Mouse (Mus musculus) megakaryocyte, adult 5-6 weeks (primary cell): ENCODE measurements at regions not wholly inside any gene's neighbourhood (a gene's known extent, or its start where the extent isn't known, plus 50 kb on each side); places are given as distances from the start of the nearest gene placed in this dataset.

ENCODE experiments used
- ATAC-seq: 2 replicates; pipeline ENCODE4 v1.8.0; 2016; ENCODE audit warnings: mild to moderate bottlenecking, inconsistent platforms; ENCODE audit not compliant: poor library complexity, severe bottlenecking

DNA sequence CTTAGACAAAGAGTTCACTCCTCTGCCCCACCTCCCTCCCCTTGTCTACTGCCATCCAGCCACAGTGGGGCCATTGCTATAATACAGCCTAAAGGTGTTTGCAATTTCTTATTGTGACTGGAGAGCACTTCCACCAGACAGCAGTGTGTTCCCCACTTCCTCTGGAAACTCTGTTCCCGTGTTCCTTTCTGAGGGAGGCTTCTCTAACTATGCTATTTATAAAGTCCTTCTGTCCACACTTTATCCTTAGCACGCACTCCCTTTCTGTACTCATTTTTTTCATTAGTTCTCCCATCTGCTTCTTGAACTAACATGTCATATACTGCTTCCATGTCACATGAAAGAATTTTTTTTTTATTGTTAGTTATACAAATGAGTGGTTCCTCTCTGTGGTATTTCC is 52.0 kb upstream of the 4930432M17Rik start:
- ATAC-seq, result no peak

DNA sequence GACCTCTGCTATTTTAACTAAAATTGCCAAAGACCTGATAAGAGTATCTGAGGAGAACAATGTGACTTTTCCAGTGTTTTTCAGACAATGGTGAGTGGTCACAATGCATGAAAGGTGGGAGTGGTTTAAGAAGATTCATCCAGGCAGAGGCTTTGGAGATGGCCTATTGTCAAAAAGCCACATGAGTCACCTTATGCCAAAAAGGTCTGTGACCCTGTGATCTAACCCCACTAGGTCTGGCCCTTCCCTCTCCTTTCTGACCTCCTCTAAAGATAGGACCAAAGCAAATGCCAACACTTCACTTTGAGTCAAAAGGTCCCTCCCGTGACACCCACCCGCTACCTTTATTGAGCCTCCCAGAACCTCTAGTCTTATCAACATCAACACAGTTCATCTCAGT is 52.4 kb upstream of the 4930432M17Rik start:
- no peak for ATAC-seq

DNA sequence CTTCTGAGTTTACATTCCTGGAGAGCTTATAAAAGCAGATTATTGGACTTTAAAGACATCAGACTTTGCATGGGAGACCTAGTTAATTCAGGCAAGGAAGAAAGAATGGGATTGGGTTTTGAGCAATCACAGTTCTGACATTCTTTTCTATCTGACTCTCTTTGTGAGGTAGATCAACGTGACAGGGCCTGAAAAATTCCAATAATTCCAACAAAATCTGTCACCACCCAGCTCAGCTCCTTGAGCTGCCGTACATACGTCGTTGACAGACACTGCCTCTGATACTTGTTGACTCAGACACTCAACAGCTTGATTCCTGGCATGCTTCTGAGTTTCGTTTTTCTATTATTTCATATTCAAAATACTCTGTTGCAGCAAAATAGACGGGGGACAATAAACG is 53.2 kb upstream of the 4930432M17Rik start:
- ATAC-seq, result no peak

DNA sequence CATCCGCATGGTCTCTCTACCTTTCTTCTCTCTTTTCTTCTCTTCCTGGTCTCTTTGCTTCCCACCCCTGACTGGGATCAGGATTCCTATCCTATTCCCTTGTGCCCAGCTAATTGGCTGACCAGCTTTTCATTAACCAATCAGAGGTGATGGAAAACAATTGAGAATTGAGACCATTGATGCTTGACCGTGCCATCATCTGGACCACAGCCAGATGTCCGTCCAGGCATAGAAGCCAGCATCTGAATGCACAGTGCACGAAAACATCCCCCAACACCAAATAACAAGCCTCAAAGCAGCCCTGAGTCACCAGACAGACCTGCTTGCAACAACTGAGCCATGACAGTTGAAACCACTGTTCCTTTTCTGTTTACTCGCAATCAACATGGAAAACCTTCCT is 54.5 kb upstream of the 4930432M17Rik start:
- no peak for ATAC-seq

DNA sequence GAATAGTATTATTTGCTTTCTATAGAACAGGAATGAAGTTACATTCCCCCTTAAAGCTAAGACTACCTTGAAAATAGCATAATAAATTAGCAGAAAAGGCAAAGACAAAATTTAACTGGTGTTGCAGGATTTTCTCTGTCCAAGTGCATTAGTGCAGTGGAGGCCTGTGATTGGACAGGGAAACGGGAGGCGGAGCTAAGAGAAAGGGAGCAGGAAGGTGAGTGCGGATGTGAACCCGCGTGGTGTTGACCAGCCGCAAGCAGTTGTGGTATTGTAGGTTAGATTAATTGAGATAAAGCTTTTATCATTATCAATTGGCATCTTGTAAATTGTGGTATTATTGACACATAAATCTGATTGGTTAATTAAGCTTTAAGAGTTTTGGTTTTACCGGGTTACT is 55.8 kb upstream of the 4930432M17Rik start:
- no peak for ATAC-seq

DNA sequence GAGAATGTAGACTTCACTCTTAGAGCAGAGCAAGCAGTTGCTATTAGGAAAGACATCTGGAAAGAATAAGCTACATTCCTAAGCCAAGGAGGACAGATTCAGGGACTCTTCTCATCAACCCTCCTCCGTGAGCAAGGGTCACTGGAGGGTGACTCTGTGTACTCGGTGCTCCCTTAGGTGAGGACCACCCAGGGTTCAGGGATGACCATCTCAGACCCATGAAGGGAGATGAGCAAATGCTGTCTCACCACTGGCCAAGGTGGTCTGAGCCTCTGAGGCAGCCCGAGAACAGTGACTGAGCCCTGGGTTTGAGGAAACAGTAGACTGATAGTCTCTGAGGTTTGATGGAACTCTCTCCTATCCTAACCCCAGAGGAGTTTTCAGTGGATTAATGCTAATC is 57.3 kb upstream of the 4930432M17Rik start:
- no peak for ATAC-seq

DNA sequence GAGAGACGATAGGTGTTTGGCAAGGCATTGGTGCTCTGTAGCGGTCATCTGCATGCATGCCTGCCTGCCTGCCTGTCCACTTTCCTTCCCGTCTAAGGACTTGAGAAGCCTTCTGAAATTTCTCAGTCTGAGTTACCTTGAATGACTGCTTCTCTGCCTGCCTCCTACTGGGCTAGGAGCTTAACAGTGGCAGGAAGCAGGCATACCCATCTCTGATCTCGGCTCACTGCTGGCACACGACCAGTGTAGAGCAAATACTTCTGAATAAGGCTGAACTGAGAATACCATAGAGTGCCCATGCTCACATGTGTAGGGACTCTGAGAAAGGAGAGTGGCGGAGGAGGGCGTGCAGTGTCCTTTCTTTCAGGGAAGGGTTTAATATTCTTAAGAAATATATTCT is 60.7 kb upstream of the 4930432M17Rik start:
- ATAC-seq, result no peak

DNA sequence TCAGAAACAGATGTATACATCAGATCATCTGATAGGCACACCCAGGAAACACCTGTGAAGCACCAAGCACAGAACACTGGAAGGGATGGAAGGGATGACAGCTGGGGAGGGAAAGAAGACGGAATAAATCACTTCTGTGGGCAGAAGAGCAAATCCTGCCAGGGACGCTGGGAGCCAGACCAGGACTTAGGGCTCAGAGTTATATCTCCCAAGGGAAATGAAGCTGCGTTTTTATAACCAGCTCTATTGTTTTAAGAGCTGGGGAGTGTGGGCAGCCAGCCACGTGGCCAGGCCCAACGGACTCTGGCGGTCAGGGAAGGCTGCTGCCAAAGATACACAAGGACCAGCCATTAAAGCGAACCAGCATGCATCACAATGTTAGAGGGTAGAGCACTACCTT is 61.5 kb upstream of the 4930432M17Rik start:
- ATAC-seq, result no peak

DNA sequence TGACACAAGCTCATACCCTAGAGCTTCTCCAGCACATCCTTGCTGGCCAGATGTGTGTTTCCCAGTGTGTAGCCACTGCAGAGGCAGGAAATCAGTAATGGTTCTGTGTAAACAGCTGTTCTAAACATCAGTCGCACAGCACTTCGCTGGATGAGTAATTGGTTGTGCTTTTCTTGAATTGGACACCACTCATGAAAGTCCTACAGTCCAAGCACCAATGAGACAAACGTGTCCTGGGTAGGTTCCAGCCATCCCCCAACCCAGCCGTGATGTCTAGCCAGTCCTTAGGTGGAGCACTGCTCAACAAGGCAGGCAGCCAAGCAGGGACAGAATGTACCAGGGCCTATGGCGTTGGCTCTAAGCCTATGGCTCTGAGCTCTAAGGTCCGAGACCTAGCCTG is 65.8 kb upstream of the 4930432M17Rik start:
- ATAC-seq, result no peak

DNA sequence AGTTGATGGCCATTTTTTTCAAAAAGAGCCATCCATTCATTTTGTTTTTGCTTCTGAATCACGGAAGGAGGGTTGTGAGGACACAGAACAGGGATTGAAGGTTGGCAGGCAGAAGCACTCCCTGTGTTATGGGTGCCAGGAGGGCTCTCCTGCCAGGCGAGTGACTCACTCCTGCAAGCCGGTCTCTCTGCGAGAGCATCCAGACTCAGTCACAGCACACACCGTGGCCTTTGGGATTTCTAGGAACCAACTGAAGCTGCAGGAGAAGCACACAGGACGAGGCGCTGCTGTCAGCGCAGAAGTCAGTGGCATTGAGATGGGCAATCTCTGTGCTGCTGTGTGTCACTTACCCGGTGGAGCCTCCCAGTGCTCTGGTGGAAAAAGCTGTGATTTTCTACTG is 66.5 kb upstream of the 4930432M17Rik start:
- no peak for ATAC-seq

DNA sequence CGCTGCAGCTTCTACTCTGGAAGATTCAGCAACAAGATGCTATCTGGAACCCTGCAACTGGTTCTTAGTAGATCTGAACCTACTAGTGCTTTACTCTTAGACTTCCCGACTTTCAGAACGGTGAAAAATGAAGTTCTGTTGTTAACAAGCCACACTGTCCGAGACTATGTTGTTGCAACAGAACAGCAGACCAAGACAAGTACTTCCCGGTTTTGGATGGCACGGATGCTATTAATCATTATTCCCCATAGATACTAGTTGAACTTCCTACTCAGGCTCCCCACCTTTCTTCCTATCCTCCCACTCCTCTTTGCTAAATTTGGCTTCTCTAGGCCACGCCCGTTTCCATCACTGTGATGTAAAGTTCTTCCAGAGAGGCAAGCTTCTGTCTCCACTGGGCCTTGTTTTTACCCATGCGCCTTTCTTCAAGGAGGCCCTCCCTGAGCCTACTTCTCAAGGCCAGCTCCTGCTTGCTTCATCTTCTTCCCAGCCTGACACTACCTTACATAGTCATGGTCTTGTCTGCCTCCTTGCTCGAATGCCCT is 67.7 kb upstream of the 4930432M17Rik start:
- ATAC-seq, result peak; percentile 72

DNA sequence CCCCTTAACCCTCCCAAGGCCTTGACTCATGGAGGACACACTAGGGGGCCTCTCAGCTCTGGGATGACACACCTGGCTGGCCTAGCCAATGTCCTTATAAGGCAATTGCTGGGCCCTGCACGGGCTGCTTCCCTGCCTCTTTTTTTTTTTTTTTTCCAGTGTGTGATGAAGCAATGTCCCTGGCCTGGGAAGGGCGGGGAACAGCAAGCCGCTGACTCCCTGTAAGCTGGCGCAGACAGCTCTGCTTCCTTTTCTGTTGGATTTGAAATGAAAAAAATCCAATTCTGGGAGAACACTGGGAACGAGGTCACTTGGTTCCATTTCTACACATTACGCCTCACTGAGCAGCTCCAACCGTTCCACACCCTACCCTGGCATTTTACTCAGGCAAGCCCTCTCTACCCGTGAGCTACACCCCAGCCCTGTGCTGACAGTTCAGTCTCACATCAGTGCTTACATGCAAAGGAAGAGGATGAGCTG is 68.4 kb upstream of the 4930432M17Rik start:
- ATAC-seq, result peak; percentile 17; the same call in 1 of the 2 replicates

DNA sequence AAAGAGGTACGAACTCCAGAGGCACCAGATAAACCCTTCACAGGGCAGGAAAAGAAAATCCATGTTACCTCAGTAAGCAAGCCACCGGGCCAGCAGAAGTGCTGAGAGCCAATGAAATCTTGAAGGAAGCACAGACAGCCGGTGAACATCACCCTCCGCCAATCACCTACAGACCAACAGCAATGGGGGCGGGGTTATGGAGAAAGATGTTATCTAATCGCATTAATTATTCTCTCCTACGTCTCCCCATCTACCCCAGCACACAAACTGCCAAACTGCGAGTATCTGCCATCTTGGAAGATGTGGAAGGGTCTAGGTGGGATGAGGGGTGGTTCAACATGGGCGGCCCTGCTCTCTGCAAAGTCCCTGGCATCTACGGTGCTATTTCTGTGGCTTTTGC is 68.6 kb upstream of the Slc44a3 start:
- ATAC-seq, result no peak

DNA sequence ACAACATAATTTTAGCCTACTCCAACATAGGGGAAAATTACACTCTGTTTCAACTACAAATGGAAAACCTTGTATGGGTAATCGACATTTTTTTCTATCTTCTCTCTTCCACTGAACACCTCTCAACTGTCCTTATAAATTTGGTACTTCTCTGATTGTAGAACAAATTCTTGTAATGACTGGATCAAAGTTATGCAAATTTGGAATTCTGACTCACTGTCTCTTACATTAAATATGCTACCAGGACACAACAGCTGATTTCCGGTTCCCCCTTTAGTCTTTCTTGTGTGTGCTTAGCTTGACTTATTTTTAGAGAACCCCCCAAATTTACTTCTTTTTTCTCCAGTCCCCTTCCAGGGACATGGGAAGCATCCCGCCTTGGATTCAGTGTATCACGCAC is 68.2 kb upstream of the Slc44a3 start:
- no peak for ATAC-seq

DNA sequence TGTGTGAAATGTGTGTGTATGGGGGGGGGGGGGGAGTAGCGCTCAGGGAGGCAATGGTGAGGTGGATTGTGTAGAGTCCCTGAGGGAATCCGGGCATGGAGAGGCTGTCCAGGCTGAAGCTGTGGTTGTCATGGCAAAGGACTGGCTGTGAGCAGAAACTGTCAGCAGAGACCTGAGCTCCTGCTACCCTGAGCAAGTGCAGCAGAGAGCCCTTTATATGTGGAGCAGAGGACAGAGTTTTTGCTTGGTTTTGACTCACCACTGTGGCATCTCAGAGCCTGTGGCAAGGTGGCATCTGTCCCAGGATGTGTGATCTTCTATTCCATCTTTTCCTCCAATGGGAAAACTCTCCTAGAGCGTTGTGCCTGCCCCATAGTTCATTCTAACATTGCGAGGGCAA is 65.8 kb upstream of the Slc44a3 start:
- ATAC-seq, result no peak

DNA sequence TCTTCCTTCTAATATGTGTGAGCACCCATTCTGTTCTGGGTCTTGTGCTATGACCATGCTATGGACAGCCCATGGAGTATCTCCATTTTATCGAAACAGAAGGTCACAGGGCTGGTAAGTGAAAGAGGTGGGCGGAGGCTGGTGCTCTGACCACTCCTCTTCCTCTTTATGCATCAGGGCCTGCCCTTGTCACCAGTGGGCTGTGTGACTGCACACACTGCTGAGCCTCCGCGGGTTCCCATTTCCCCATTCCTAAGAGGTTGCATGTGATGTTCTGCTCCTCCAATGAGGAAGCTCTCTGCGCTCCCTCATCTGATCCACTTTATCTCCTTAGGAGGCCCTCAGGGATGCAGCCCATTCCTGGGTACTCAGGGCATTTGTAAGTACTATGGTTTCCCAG is 65.0 kb upstream of the Slc44a3 start:
- ATAC-seq, result peak; percentile 97

DNA sequence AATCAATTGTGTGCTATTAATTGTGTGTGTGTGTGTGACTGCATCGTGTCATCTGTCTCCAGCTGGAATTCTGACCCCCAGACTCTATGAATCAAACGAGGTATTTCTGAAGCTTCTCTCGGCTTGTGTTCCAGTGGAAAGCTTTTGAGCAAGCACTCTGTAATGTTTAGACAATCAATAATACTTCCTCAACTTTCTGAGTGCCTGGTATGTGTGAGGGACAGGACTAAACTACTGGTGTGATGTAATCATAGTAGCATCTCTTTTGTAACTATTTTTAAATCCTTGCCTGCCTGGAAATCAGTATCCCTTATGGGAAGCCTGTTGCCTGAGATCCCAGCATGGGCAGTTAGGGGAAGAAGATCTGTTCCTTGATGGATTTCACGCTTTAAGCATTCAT is 62.4 kb upstream of the Slc44a3 start:
- no peak for ATAC-seq

DNA sequence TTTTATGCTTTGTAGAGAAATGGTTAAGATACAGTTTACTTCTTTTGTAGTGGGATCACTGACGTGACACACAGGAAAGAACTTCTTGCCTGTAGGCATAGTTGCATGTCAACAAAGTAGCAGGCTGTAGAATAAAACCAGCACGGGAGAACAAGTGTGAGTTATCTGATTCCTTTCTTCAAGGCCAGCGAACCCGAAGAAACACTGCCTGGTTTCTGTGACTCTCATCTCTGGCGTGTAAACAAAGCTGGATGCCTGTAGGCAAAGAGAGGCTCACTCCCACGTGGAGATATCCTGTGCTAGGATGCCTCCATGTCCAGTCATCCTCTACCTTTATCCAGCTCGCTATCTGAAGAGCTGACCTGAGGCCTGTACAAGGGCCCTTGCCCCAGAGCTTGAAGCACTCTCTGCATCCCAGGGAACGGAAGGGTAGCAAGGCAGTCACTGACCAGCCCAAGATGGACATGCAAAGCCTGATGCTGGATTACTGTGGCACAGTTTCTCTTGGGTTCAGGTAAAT is 61.5 kb upstream of the Slc44a3 start:
- ATAC-seq, result no peak

DNA sequence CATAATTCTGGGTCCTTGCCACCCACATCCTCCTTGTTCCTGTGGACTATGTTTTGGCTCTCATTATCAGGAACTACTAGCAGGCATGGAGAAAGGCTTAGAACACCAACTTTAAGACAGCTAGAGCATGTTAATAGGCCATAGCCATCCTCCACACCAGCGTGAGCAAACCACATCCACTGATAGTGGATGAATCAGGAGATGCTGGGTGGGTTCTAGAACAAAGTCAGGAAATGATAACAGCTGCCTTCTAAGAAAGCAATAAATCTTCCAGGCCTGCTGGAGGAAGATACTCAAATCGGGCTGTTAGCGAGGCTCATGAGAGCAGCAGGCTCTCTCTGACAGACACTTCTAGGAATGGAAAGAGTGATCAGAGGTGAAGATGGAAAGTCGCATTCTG is 60.9 kb upstream of the Slc44a3 start:
- no peak for ATAC-seq

DNA sequence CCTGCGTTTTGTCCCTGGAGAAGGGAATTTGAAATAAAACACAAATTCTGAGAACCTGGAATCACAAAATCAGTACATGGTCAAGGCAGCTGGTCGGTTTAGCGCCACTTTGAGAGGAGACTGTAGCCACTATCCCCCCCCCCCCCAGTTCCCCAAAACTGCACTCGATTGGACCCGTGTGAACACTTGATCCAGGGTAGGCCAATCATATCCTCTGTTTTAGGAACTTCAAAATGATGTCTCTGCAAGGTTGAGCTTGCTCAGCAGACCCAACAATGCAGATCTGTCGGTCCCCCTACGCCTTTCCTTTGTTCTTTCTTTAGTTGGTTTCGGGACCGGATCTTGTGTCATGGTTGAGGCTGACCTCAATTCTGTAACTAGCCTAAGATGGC is 57.3 kb upstream of the Slc44a3 start:
- 0 out of 2 replicates have a peak, but pooled peaks have one; percentile 24 for ATAC-seq

DNA sequence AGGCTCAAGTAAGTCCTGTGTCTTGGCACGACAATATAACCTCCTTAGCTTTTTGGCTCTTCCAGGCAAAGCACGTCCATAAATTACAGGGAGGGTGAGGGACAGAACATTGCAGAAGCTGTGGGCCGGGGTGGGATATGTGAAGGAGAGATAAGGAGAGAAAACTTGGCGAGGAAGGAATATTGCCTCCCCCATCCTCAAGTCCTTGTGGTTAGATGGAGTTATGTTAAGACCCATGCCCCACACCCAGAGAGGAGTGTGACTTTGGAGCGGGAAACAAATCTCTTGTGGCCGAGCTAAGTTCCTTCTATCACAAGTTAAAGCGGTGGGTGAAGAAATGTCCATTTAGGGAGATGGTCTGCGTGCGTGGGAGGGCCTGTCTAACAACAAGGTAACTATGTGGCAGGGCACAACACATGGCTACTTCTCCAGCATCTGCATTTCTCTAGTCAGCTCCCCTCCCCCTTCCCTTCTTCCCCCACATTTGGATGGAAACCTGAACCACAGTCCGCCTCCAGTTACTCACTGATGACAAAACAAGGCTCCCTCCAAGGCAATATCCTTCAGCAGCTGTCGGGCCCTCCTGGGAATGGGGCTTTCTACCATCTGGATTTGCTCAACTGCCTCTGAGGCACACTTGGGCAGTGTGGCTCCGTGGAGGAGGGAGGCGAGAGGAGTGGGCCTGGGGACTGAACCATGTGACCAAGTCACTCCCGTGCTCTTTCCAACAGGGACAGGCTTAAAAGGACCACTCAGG is 56.7 kb upstream of the Slc44a3 start:
- ATAC-seq, result no peak

DNA sequence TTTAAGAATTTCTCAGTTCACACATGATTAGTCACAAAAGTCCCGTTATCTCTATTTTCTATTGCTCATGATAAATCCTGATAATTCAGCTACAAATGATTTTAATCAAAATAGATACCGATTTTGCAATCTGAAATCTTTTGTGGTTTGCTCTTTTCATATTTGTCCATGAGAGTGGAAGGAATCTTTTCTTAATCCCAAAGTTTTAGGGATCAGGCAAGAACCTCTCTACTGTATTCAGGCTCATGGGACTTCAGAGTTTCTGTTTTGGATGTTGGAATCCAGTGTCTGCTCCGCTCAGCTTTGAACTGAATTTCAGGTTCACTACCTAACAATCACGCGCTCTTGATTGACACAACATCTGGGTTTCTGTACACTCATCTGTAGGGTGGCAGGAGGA is 53.1 kb upstream of the Slc44a3 start:
- ATAC-seq, result no peak

DNA sequence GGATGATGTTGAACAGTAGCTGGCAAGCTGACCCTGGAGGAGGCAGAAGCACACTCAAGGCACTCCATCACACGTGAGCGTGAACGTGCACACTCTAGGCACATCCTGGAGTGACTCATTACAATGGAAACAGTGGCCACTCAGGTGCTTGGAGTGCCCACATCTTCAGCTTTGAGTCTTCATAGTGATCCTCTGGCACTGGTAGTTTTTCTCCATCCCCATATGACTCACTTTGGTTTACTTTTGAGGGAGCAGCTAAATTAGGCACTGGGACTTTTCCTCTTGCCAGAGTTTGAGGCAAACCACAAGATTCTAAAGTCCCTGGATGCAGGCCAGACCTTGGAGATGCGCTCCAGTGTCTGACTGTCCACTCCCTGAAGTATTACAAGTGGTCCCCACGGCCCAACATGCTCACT is 52.5 kb upstream of the Slc44a3 start:
- ATAC-seq, result no peak
